Mouse (Mus musculus) heart, embryonic 10.5 days (tissue): ENCODE data around the gene Tspan18. TPM values are rescaled to one million over a fixed set of nuclear protein-coding genes. Genes with fewer than 3 reads are reported as not detected.

ENCODE experiments used
- DNase-seq: peaks from one replicate; pipeline ENCODE4 v3.0.0-alpha.2; 2017; ENCODE audit warnings: low spot score
- H3K27ac ChIP-seq: fragments of 300-500 bp; sonication (generic); 2 replicates; pipeline ENCODE4 v1.5.1; 2016; ENCODE audit warnings: mild to moderate bottlenecking
- H3K27me3 ChIP-seq: fragments of 300-500 bp; sonication (generic); 2 replicates; pipeline ENCODE4 v1.6.1; 2016; ENCODE audit warnings: mild to moderate bottlenecking; ENCODE audit not compliant: poor library complexity, insufficient read depth, severe bottlenecking
- H3K36me3 ChIP-seq: fragments of 300-500 bp; sonication (generic); 2 replicates; pipeline ENCODE4 v1.6.1; 2016; ENCODE audit warnings: mild to moderate bottlenecking, moderate library complexity
- H3K4me1 ChIP-seq: fragments of 300-500 bp; sonication (generic); 2 replicates; pipeline ENCODE4 v1.6.1; 2016; ENCODE audit warnings: mild to moderate bottlenecking
- H3K4me3 ChIP-seq: fragments of 300-500 bp; sonication (generic); 2 replicates; pipeline ENCODE4 v1.5.1; 2016; ENCODE audit warnings: mild to moderate bottlenecking, moderate library complexity
- H3K9me3 ChIP-seq: fragments of 300-500 bp; sonication (generic); 2 replicates; pipeline ENCODE4 v1.6.1; 2016; ENCODE audit warnings: mild to moderate bottlenecking, moderate library complexity
- WGBS: fragments of 180-500 bp; shearing (Covaris S2); methylation state at CpG from one replicate; pipeline ENCODE4 v1.1.7; 2016; 5-methylcytosine and 5-hydroxymethylcytosine counted together
- polyA plus RNA-seq: library from polyadenylated mRNA; unstranded; fragments of >200 nt; fragmentation: Nextera tagmentation; extraction: Ambion mirVana; gene quantifications from 2 replicates; pipeline ENCODE4 v1.2.1, GENCODE M21; 2016

Tspan18 gene
- polyA plus RNA-seq, 1 experiment from 2014 or later, result 64.2 TPM

GRCm38 (mm10) chr2:93306898-93307297, 27.4 kb downstream of the Tspan18 start:
- WGBS, result 85% methylated on average over 4 of the region's 4 CpGs
- Histone ChIP-seq H3K4me3 (no peak overlapping the region), H3K27ac (no peak overlapping the region), H3K27me3 (no peaks in the 10 kb centered on the region), H3K36me3 (peaks cover 12% of the 10 kb centered on the region; the same call in 1 of the 2 replicates), H3K9me3 (no peaks in the 10 kb centered on the region), H3K4me1 (peaks cover 77% of the 10 kb centered on the region)
- no peak for DNase-seq

GRCm38 (mm10) chr2:93304273-93304634, 30.1 kb downstream of the Tspan18 start:
- peaks cover 17% of the 10 kb centered on the region for H3K36me3 ChIP-seq
- no peaks in the 10 kb centered on the region for H3K9me3 ChIP-seq
- no peaks in the 10 kb centered on the region for H3K27me3 ChIP-seq
- WGBS, result 38% methylated on average over 4 of the region's 4 CpGs
- H3K4me3 ChIP-seq, result no peak overlapping the region
- H3K27ac ChIP-seq, result peak overlapping the region; percentile 85
- peaks cover 65% of the 10 kb centered on the region for H3K4me1 ChIP-seq
- no peak for DNase-seq

GRCm38 (mm10) chr2:93303585-93304272, 30.6 kb downstream of the Tspan18 start:
- Histone ChIP-seq H3K27ac (peak overlapping the region; percentile 85), H3K36me3 (peaks cover 19% of the 10 kb centered on the region), H3K27me3 (no peaks in the 10 kb centered on the region), H3K4me1 (peaks cover 60% of the 10 kb centered on the region), H3K4me3 (no peak overlapping the region), H3K9me3 (no peaks in the 10 kb centered on the region)
- 15% methylated on average over 16 of the region's 16 CpGs for WGBS
- DNase-seq, result no peak

GRCm38 (mm10) chr2:93303260-93303584, 31.1 kb downstream of the Tspan18 start:
- Histone ChIP-seq H3K27me3 (no peaks in the 10 kb centered on the region), H3K27ac (peak overlapping the region; percentile 85), H3K9me3 (no peaks in the 10 kb centered on the region), H3K4me3 (no peak overlapping the region), H3K36me3 (peaks cover 19% of the 10 kb centered on the region), H3K4me1 (peaks cover 55% of the 10 kb centered on the region)
- DNase-seq, result no peak
- 47% methylated on average over 5 of the region's 5 CpGs for WGBS

GRCm38 (mm10) chr2:93297656-93298055, 36.6 kb downstream of the Tspan18 start:
- Histone ChIP-seq H3K36me3 (peaks cover 45% of the 10 kb centered on the region), H3K9me3 (no peaks in the 10 kb centered on the region), H3K4me3 (no peak overlapping the region), H3K4me1 (peaks cover 18% of the 10 kb centered on the region), H3K27ac (no peak overlapping the region), H3K27me3 (no peaks in the 10 kb centered on the region)
- DNase-seq, result no peak
- 63% methylated on average over 3 of the region's 3 CpGs for WGBS

GRCm38 (mm10) chr2:93291186-93291926, 42.9 kb downstream of the Tspan18 start:
- DNase-seq, result no peak
- Histone ChIP-seq H3K4me1 (peaks cover 59% of the 10 kb centered on the region), H3K27ac (peak overlapping the region; percentile 73), H3K27me3 (no peaks in the 10 kb centered on the region), H3K9me3 (no peaks in the 10 kb centered on the region), H3K36me3 (peaks cover 24% of the 10 kb centered on the region), H3K4me3 (no peak overlapping the region)
- WGBS, result 74% methylated on average over 13 of the region's 13 CpGs

GRCm38 (mm10) chr2:93290345-93291118, 43.8 kb downstream of the Tspan18 start:
- H3K9me3 ChIP-seq, result no peaks in the 10 kb centered on the region
- 43% methylated on average over 7 of the region's 7 CpGs for WGBS
- H3K36me3 ChIP-seq, result peaks cover 24% of the 10 kb centered on the region
- H3K27me3 ChIP-seq, result no peaks in the 10 kb centered on the region
- no peak for DNase-seq
- no peak overlapping the region for H3K4me3 ChIP-seq
- H3K4me1 ChIP-seq, result peaks cover 68% of the 10 kb centered on the region
- peak overlapping the region; percentile 73; the same call in 1 of the 2 replicates for H3K27ac ChIP-seq

- H3K4me1 ChIP-seq, result peaks cover 81% of the 10 kb centered on the region
- H3K36me3 ChIP-seq, result peaks cover 20% of the 10 kb centered on the region
- H3K4me3 ChIP-seq, result no peak overlapping the region
- DNase-seq, result no peak
- peak overlapping the region; percentile 73 for H3K27ac ChIP-seq
- no peaks in the 10 kb centered on the region for H3K27me3 ChIP-seq
- 61% methylated on average over 10 of the region's 10 CpGs for WGBS
- H3K9me3 ChIP-seq, result no peaks in the 10 kb centered on the region
Measured at GRCm38 (mm10) chr2:93289161-93289560, 45.1 kb downstream of the Tspan18 start.

GRCm38 (mm10) chr2:93287348-93287747, 47.0 kb downstream of the Tspan18 start:
- WGBS, result 54% methylated on average over 4 of the region's 4 CpGs
- no peaks in the 10 kb centered on the region for H3K27me3 ChIP-seq
- H3K4me3 ChIP-seq, result no peak overlapping the region
- H3K36me3 ChIP-seq, result peaks cover 3% of the 10 kb centered on the region; the same call in 1 of the 2 replicates
- H3K4me1 ChIP-seq, result peaks cover 98% of the 10 kb centered on the region
- peak overlapping the region; percentile 84 for H3K27ac ChIP-seq
- DNase-seq, result no peak
- no peaks in the 10 kb centered on the region for H3K9me3 ChIP-seq

GRCm38 (mm10) chr2:93286742-93287141, 47.6 kb downstream of the Tspan18 start:
- peak overlapping the region; percentile 84 for H3K27ac ChIP-seq
- H3K36me3 ChIP-seq, result no peaks in the 10 kb centered on the region
- H3K9me3 ChIP-seq, result no peaks in the 10 kb centered on the region
- H3K4me3 ChIP-seq, result no peak overlapping the region
- H3K27me3 ChIP-seq, result no peaks in the 10 kb centered on the region
- peaks cover 98% of the 10 kb centered on the region for H3K4me1 ChIP-seq
- 40% methylated on average over 4 of the region's 4 CpGs for WGBS
- DNase-seq, result no peak

GRCm38 (mm10) chr2:93286321-93286720, 48.0 kb downstream of the Tspan18 start:
- no peak overlapping the region for H3K4me3 ChIP-seq
- no peaks in the 10 kb centered on the region for H3K27me3 ChIP-seq
- no peaks in the 10 kb centered on the region for H3K9me3 ChIP-seq
- peaks cover 97% of the 10 kb centered on the region for H3K4me1 ChIP-seq
- peak overlapping the region; percentile 84 for H3K27ac ChIP-seq
- no peaks in the 10 kb centered on the region for H3K36me3 ChIP-seq
- no peak for DNase-seq
- 31% methylated on average over 2 of the region's 2 CpGs for WGBS

GRCm38 (mm10) chr2:93285842-93286241, 48.5 kb downstream of the Tspan18 start:
- Histone ChIP-seq H3K27me3 (no peaks in the 10 kb centered on the region), H3K4me1 (peaks cover 97% of the 10 kb centered on the region)

GRCm38 (mm10) chr2:93284625-93285024, 49.7 kb downstream of the Tspan18 start:
- Histone ChIP-seq H3K27ac (peak overlapping the region; percentile 84), H3K4me1 (peaks cover 95% of the 10 kb centered on the region), H3K27me3 (no peaks in the 10 kb centered on the region), H3K36me3 (no peaks in the 10 kb centered on the region), H3K4me3 (no peak overlapping the region), H3K9me3 (no peaks in the 10 kb centered on the region)
- no peak for DNase-seq
- WGBS, result 41% methylated on average over 2 of the region's 2 CpGs

More at GRCm38 (mm10) chr2:93285842-93286241, 48.5 kb downstream of the Tspan18 start:
- 45% methylated on average over 8 of the region's 8 CpGs for WGBS
- Histone ChIP-seq H3K36me3 (no peaks in the 10 kb centered on the region), H3K4me3 (no peak overlapping the region), H3K9me3 (no peaks in the 10 kb centered on the region), H3K27ac (peak overlapping the region; percentile 84)
- DNase-seq, result no peak
